Mouse (Mus musculus): ENCODE results near the gene Fbln1. TPM values are rescaled to one million over a fixed set of nuclear protein-coding genes. Genes with fewer than 3 reads are reported as not detected.

Gene Fbln1
- polyA plus RNA-seq, 1 experiment = 5.5 TPM

- Histone ChIP-seq H3K27ac (ENCODE audit: insufficient read depth, low read length) (no peak overlapping the region), H3K4me3 (ENCODE audit: extremely low read depth, insufficient read depth, insufficient read length) (no peak overlapping the region), H3K4me1 (ENCODE audit: control insufficient read depth, insufficient read depth, insufficient read length) (no peaks in the 10 kb centered on the region), H3K36me3 (ENCODE audit: control insufficient read depth, insufficient read depth, low read length) (no peaks in the 10 kb centered on the region), H3K27me3 (ENCODE audit: control insufficient read depth, insufficient read depth, low read length) (no peaks in the 10 kb centered on the region)
- no peak for TF ChIP-seq POLR2A (IDR thresholded peaks at IDR 0.05; ENCODE audit: low read depth, low read length)
- TF ChIP-seq CTCF (IDR thresholded peaks at IDR 0.05; ENCODE audit: extremely low read depth, insufficient read depth, insufficient read length, insufficient replicate concordance) = no peak
- WGBS = 74% methylated on average over 3 of the region's 3 CpGs
- DNase-seq (ENCODE audit: low read depth in 1 of 2, low spot score in 2 of 2) = no peak
Measured at GRCm38 (mm10) chr15:85228568-85228967, 22.8 kb downstream of the Fbln1 start.

GRCm38 (mm10) chr15:85229960-85230535 is 24.3 kb downstream of the Fbln1 start:
- no peak for DNase-seq (ENCODE audit: low read depth in 1 of 2, low spot score in 2 of 2)
- no peak for TF ChIP-seq POLR2A (IDR thresholded peaks at IDR 0.05; ENCODE audit: low read depth, low read length)
- TF ChIP-seq CTCF (IDR thresholded peaks at IDR 0.05; ENCODE audit: extremely low read depth, insufficient read depth, insufficient read length, insufficient replicate concordance) = no peak
- H3K4me1 ChIP-seq (ENCODE audit: control insufficient read depth, insufficient read depth, insufficient read length) = no peaks in the 10 kb centered on the region
- H3K27me3 ChIP-seq (ENCODE audit: control insufficient read depth, insufficient read depth, low read length) = no peaks in the 10 kb centered on the region
- H3K36me3 ChIP-seq (ENCODE audit: control insufficient read depth, insufficient read depth, low read length) = no peaks in the 10 kb centered on the region
- no peak overlapping the region for H3K4me3 ChIP-seq (ENCODE audit: extremely low read depth, insufficient read depth, insufficient read length)
- 89% methylated on average over 13 of the region's 13 CpGs for WGBS
- H3K27ac ChIP-seq (ENCODE audit: insufficient read depth, low read length) = no peak overlapping the region

- H3K27ac ChIP-seq (ENCODE audit: insufficient read depth, low read length) = no peak overlapping the region
- WGBS = 91% methylated on average over 14 of the region's 14 CpGs
Measured at GRCm38 (mm10) chr15:85230613-85231012, 24.9 kb downstream of the Fbln1 start.

GRCm38 (mm10) chr15:85231443-85232255 is 25.9 kb downstream of the Fbln1 start:
- TF ChIP-seq CTCF (IDR thresholded peaks at IDR 0.05; ENCODE audit: extremely low read depth, insufficient read depth, insufficient read length, insufficient replicate concordance) (peak; percentile 62; the same call in 1 of the 2 replicates), POLR2A (IDR thresholded peaks at IDR 0.05; ENCODE audit: low read depth, low read length) (no peak)
- Histone ChIP-seq H3K36me3 (ENCODE audit: control insufficient read depth, insufficient read depth, low read length) (no peaks in the 10 kb centered on the region), H3K27me3 (ENCODE audit: control insufficient read depth, insufficient read depth, low read length) (no peaks in the 10 kb centered on the region), H3K4me3 (ENCODE audit: extremely low read depth, insufficient read depth, insufficient read length) (no peak overlapping the region), H3K4me1 (ENCODE audit: control insufficient read depth, insufficient read depth, insufficient read length) (no peaks in the 10 kb centered on the region), H3K27ac (ENCODE audit: insufficient read depth, low read length) (no peak overlapping the region)
- peak in 1 of 2 experiments; percentile 8 for DNase-seq (ENCODE audit: low read depth in 1 of 2, low spot score in 2 of 2)
- 86% methylated on average over 13 of the region's 13 CpGs for WGBS

More at GRCm38 (mm10) chr15:85230613-85231012, 24.9 kb downstream of the Fbln1 start:
- TF ChIP-seq POLR2A (IDR thresholded peaks at IDR 0.05; ENCODE audit: low read depth, low read length) (no peak), CTCF (IDR thresholded peaks at IDR 0.05; ENCODE audit: extremely low read depth, insufficient read depth, insufficient read length, insufficient replicate concordance) (no peak)
- Histone ChIP-seq H3K36me3 (ENCODE audit: control insufficient read depth, insufficient read depth, low read length) (no peaks in the 10 kb centered on the region), H3K27me3 (ENCODE audit: control insufficient read depth, insufficient read depth, low read length) (no peaks in the 10 kb centered on the region), H3K4me1 (ENCODE audit: control insufficient read depth, insufficient read depth, insufficient read length) (no peaks in the 10 kb centered on the region), H3K4me3 (ENCODE audit: extremely low read depth, insufficient read depth, insufficient read length) (no peak overlapping the region)
- DNase-seq (ENCODE audit: low read depth in 1 of 2, low spot score in 2 of 2) = no peak

- 87% methylated on average over 4 of the region's 4 CpGs for WGBS
- no peak for TF ChIP-seq CTCF (IDR thresholded peaks at IDR 0.05; ENCODE audit: extremely low read depth, insufficient read depth, insufficient read length, insufficient replicate concordance)
- TF ChIP-seq POLR2A (IDR thresholded peaks at IDR 0.05; ENCODE audit: low read depth, low read length) = no peak
- no peak overlapping the region for H3K27ac ChIP-seq (ENCODE audit: insufficient read depth, low read length)
- no peaks in the 10 kb centered on the region for H3K4me1 ChIP-seq (ENCODE audit: control insufficient read depth, insufficient read depth, insufficient read length)
- no peaks in the 10 kb centered on the region for H3K36me3 ChIP-seq (ENCODE audit: control insufficient read depth, insufficient read depth, low read length)
- DNase-seq (ENCODE audit: low read depth in 1 of 2, low spot score in 2 of 2) = no peak
- H3K4me3 ChIP-seq (ENCODE audit: extremely low read depth, insufficient read depth, insufficient read length) = no peak overlapping the region
- H3K27me3 ChIP-seq (ENCODE audit: control insufficient read depth, insufficient read depth, low read length) = no peaks in the 10 kb centered on the region
Measured at GRCm38 (mm10) chr15:85232256-85232535, 26.4 kb downstream of the Fbln1 start.

- Histone ChIP-seq H3K27ac (ENCODE audit: insufficient read depth, low read length) (peak overlapping the region; percentile 63), H3K27me3 (ENCODE audit: control insufficient read depth, insufficient read depth, low read length) (no peaks in the 10 kb centered on the region), H3K4me3 (ENCODE audit: extremely low read depth, insufficient read depth, insufficient read length) (no peak overlapping the region), H3K4me1 (ENCODE audit: control insufficient read depth, insufficient read depth, insufficient read length) (no peaks in the 10 kb centered on the region), H3K36me3 (ENCODE audit: control insufficient read depth, insufficient read depth, low read length) (no peaks in the 10 kb centered on the region)
- no peak for TF ChIP-seq POLR2A (IDR thresholded peaks at IDR 0.05; ENCODE audit: low read depth, low read length)
- no peak for TF ChIP-seq CTCF (IDR thresholded peaks at IDR 0.05; ENCODE audit: extremely low read depth, insufficient read depth, insufficient read length, insufficient replicate concordance)
- DNase-seq (ENCODE audit: low read depth in 1 of 2, low spot score in 2 of 2) = peak in 1 of 2 experiments; percentile 27
- WGBS = 81% methylated on average over 25 of the region's 25 CpGs
Measured at GRCm38 (mm10) chr15:85232543-85233250, 26.9 kb downstream of the Fbln1 start.

Measured in spleen, adult 2 months (tissue).